ENCODE assay signal across 8 mouse cellular contexts in genomic region chr10:95415159-95415532, GRCm38 (mm10). TPM values are rescaled to one million over a fixed set of nuclear protein-coding genes. Genes with fewer than 3 reads are reported as not detected.
A peak's percentile ranks its signal among the peaks of the same experiment; 100 is the strongest.
DNase-seq lines count a peak whose midpoint lies in the region; ATAC-seq and TF ChIP-seq lines count a peak whose summit lies in the region.

No protein-coding gene starts in this region.

- no peak for DNase-seq in gastrocnemius, adult 2 months
- no peak for DNase-seq in gastrocnemius, postnatal 36 days
- no peak for DNase-seq in ES-E14 (ENCODE audit: low read depth, low spot score)
- DNase-seq in kidney, postnatal 0 days (ENCODE audit: low spot score): peak; percentile 47
- no peak for DNase-seq in urinary bladder, postnatal 14 days (ENCODE audit: low spot score)
- DNase-seq in left cerebral cortex, adult 11 months (ENCODE audit: low spot score): no peak

- peaks cover 0 to 7% of the 10 kb centered on the region in 2 experiments; a peak in 3 of 4 replicates for H3K4me1 ChIP-seq in ES-E14 (ENCODE audit: control insufficient read depth in 2 of 2, insufficient read depth in 2 of 2, low read length in 2 of 2, poor library complexity in 1 of 2)
- H3K4me1 ChIP-seq in forebrain, embryonic 16.5 days (replicated peaks; ENCODE audit: control insufficient read depth, insufficient read depth, low read length): peaks cover 15% of the 10 kb centered on the region
- 0 out of 2 replicates have a peak, but pooled peaks cover 4% of the 10 kb centered on the region for H3K4me1 ChIP-seq in kidney, postnatal 0 days (replicated peaks; ENCODE audit: insufficient read depth, low read length)
- peaks cover 22% of the 10 kb centered on the region for H3K4me1 ChIP-seq in midbrain, embryonic 15.5 days

- no peaks in the 10 kb centered on the region for H3K9me3 ChIP-seq in ES-E14 (ENCODE audit: control insufficient read depth, insufficient read depth, low read depth, low read length)
- H3K9me3 ChIP-seq in forebrain, embryonic 16.5 days (ENCODE audit: control insufficient read depth, low read length): no peaks in the 10 kb centered on the region
- H3K9me3 ChIP-seq in kidney, postnatal 0 days (replicated peaks; ENCODE audit: low read length): no peaks in the 10 kb centered on the region
- no peaks in the 10 kb centered on the region for H3K9me3 ChIP-seq in midbrain, embryonic 15.5 days

- intact Hi-C loops in gastrocnemius, adult 2 months (cut with DNase I): loop anchor here (2.0 kb wide), 1 partner anchor 16 kb away; no protein-coding TSS in a partner anchor
- intact Hi-C loops in gastrocnemius, postnatal 36 days (cut with DNase I): loop anchor here (5.0 kb wide), 3 partner anchors 148 to 423 kb away; no protein-coding TSS in a partner anchor

- WGBS in forebrain, embryonic 16.5 days: under 1% methylated on average over 15 of the region's 15 CpGs
- WGBS in kidney, postnatal 0 days: under 1% methylated on average over 15 of the region's 15 CpGs
- whole genome bisulfite sequencing in midbrain, embryonic 15.5 days: under 1% methylated on average over 15 of the region's 15 CpGs

- in situ Hi-C loops in ES-E14 (cut with MboI; ENCODE audit: low sequenced_read_pairs in 2 of 2, unreplicated experiment in 2 of 2): no loop called here

- peak overlapping the region; percentile 98 for H3K4me2 ChIP-seq in forebrain, embryonic 16.5 days (ENCODE audit: low read length)
- H3K4me2 ChIP-seq in kidney, postnatal 0 days (ENCODE audit: low read length): peak overlapping the region; percentile 96
- H3K4me2 ChIP-seq in midbrain, embryonic 15.5 days: peak overlapping the region; percentile 79

- no peak for TF ChIP-seq CTCF in gastrocnemius, adult 2 months (IDR thresholded peaks at IDR 0.05)
- no peak for TF ChIP-seq CTCF in kidney, postnatal 0 days (IDR thresholded peaks at IDR 0.05; ENCODE audit: low read depth)

- H3K27me3 ChIP-seq in forebrain, embryonic 16.5 days (replicated peaks; ENCODE audit: control insufficient read depth, insufficient read depth, low read length): no peaks in the 10 kb centered on the region
- H3K27me3 ChIP-seq in kidney, postnatal 0 days (ENCODE audit: insufficient read depth, low read length): no peaks in the 10 kb centered on the region
- H3K27me3 ChIP-seq in midbrain, embryonic 15.5 days (replicated peaks): no peaks in the 10 kb centered on the region

- no peak for ATAC-seq in forebrain, embryonic 16.5 days
- 0 out of 2 replicates have a peak, but pooled peaks have one; percentile 1 for ATAC-seq in kidney, postnatal 0 days (replicated peaks; ENCODE audit: low FRiP score, low read depth)
- ATAC-seq in midbrain, embryonic 15.5 days (replicated peaks): peak; percentile 5; the same call in 1 of the 2 replicates

- peak overlapping the region; percentile 83 for H3K4me3 ChIP-seq in gastrocnemius, adult 2 months
- peak overlapping the region; percentile 85 to 95 for H3K4me3 ChIP-seq in ES-E14 (ENCODE audit: insufficient read depth in 1 of 2, low read depth in 1 of 2, low read length in 2 of 2, poor library complexity in 1 of 2, severe bottlenecking in 1 of 2)
- H3K4me3 ChIP-seq in forebrain, embryonic 16.5 days (replicated peaks; ENCODE audit: low read length): peak overlapping the region; percentile 87
- peak overlapping the region; percentile 86 for H3K4me3 ChIP-seq in kidney, postnatal 0 days (replicated peaks; ENCODE audit: low read depth, low read length)
- peak overlapping the region; percentile 89 for H3K4me3 ChIP-seq in midbrain, embryonic 15.5 days

- H3K36me3 ChIP-seq in ES-E14 (ENCODE audit: control insufficient read depth, insufficient read depth, low read length, poor library complexity, severe bottlenecking): peaks cover 21% of the 10 kb centered on the region
- no peaks in the 10 kb centered on the region for H3K36me3 ChIP-seq in forebrain, embryonic 16.5 days (ENCODE audit: control insufficient read depth, insufficient read depth)
- no peaks in the 10 kb centered on the region for H3K36me3 ChIP-seq in kidney, postnatal 0 days (ENCODE audit: insufficient read depth, low read length)
- H3K36me3 ChIP-seq in midbrain, embryonic 15.5 days (replicated peaks): no peaks in the 10 kb centered on the region; the same call in 1 of the 2 replicates

- peak overlapping the region; percentile 98 for H3K27ac ChIP-seq in gastrocnemius, adult 2 months
- H3K27ac ChIP-seq in ES-E14 (ENCODE audit: insufficient read depth, low read depth, low read length, poor library complexity, severe bottlenecking): peak overlapping the region; percentile 98
- peak overlapping the region; percentile 96 for H3K27ac ChIP-seq in forebrain, embryonic 16.5 days (ENCODE audit: low read length)
- H3K27ac ChIP-seq in kidney, postnatal 0 days: peak overlapping the region; percentile 97
- H3K27ac ChIP-seq in midbrain, embryonic 15.5 days: peak overlapping the region; percentile 94

- peak overlapping the region; percentile 86 for H3K9ac ChIP-seq in ES-E14 (ENCODE audit: insufficient read depth, low read depth, low read length, poor library complexity, severe bottlenecking)
- peak overlapping the region; percentile 92 for H3K9ac ChIP-seq in forebrain, embryonic 16.5 days (replicated peaks; ENCODE audit: low read depth, low read length)
- peak overlapping the region; percentile 87 for H3K9ac ChIP-seq in kidney, postnatal 0 days (ENCODE audit: low read depth, low read length)
- peak overlapping the region; percentile 94 for H3K9ac ChIP-seq in midbrain, embryonic 15.5 days

TF ChIP-seq in ES-E14, 5 proteins besides CTCF, POLR2A, EP300 and RAD21:
- TF ChIP-seq MAFK (IDR thresholded peaks at IDR 0.05; ENCODE audit: insufficient read depth, low read depth, low read length) (no peak), CHD2 (IDR thresholded peaks at IDR 0.05; ENCODE audit: low read depth, low read length) (no peak), ZNF384 (IDR thresholded peaks at IDR 0.05; ENCODE audit: low read depth, low read length) (no peak)

RNA-seq across cellular contexts. Expression of gene Socs2, which starts 1.8 kb away (rescaled TPM):
- 10 to 100 TPM; 18.0 to 26.9 TPM for total RNA-seq in gastrocnemius, adult 2 months (2021)
- 10 to 100 TPM in 1 of 2 experiments, 1 to 10 TPM in 1; 8.3 to 12.0 TPM for total RNA-seq in gastrocnemius, postnatal 36 days (2021)
- total RNA-seq in ES-E14 (2012; rRNA removed): 46.3 and 102 TPM in 2 replicates
- 145 and 161 TPM in 2 replicates for polyA plus RNA-seq in forebrain, embryonic 16.5 days (2015; fragmentation: Nextera tagmentation; extraction: Ambion mirVana)
- 122 and 124 TPM in 2 replicates for polyA plus RNA-seq in kidney, postnatal 0 days (2015; fragmentation: Nextera tagmentation; extraction: Ambion mirVana)
- polyA plus RNA-seq in midbrain, embryonic 15.5 days (2015; fragmentation: Nextera tagmentation; extraction: Ambion mirVana): 130 TPM in 2 replicates
